Mouse (Mus musculus) hindbrain, embryonic 12.5 days (tissue): ENCODE data around the gene Cux2. TPM values are rescaled to one million over a fixed set of nuclear protein-coding genes. Genes with fewer than 3 reads are reported as not detected.

Source experiments
- ATAC-seq: fragments of 200-750 bp; cut with Nextera tagmentation; 2 replicates; pipeline ENCODE4 v1.8.0; 2017; ENCODE audit warnings: moderate TSS enrichment; ENCODE audit not compliant: low FRiP score
- H3K27ac ChIP-seq: fragments of 300-500 bp; sonication (generic); 2 replicates; pipeline ENCODE4 v1.5.1; 2016; ENCODE audit warnings: mild to moderate bottlenecking
- H3K27me3 ChIP-seq: fragments of 300-500 bp; sonication (generic); 2 replicates; pipeline ENCODE4 v1.6.1; 2016; ENCODE audit warnings: mild to moderate bottlenecking
- H3K36me3 ChIP-seq: fragments of 300-500 bp; sonication (generic); 2 replicates; pipeline ENCODE4 v1.6.1; 2016; ENCODE audit warnings: mild to moderate bottlenecking
- H3K4me1 ChIP-seq: fragments of 300-500 bp; sonication (generic); 2 replicates; pipeline ENCODE4 v1.6.1; 2016
- H3K4me2 ChIP-seq: fragments of 300-500 bp; sonication (generic); replicated peaks from 2 replicates; pipeline ENCODE4 v1.6.1; 2016; ENCODE audit warnings: mild to moderate bottlenecking
- H3K4me3 ChIP-seq: fragments of 300-500 bp; sonication (generic); 2 replicates; pipeline ENCODE4 v1.5.1; 2016; ENCODE audit warnings: mild to moderate bottlenecking
- H3K9ac ChIP-seq: fragments of 300-500 bp; sonication (generic); 2 replicates; pipeline ENCODE4 v1.6.1; 2016; ENCODE audit warnings: mild to moderate bottlenecking, moderate library complexity
- H3K9me3 ChIP-seq: fragments of 300-500 bp; sonication (generic); replicated peaks from 2 replicates; pipeline ENCODE4 v1.6.1; 2016; ENCODE audit warnings: mild to moderate bottlenecking
- WGBS: fragments of 180-500 bp; shearing (Covaris S2); methylation state at CpG from one replicate; pipeline ENCODE4 v1.1.7; 2016; 5-methylcytosine and 5-hydroxymethylcytosine counted together
- polyA plus RNA-seq: library from polyadenylated mRNA; unstranded; fragments of >200 nt; fragmentation: Nextera tagmentation; extraction: Ambion mirVana; gene quantifications from 2 replicates; pipeline ENCODE4 v1.2.1, GENCODE M21; 2016

The Cux2 gene
- polyA plus RNA-seq, 1 experiment from 2014 or later = 25.7 TPM

GRCm38 (mm10) chr5:122079796-122080195 lies 29.9 kb upstream of the Cux2 start:
- no peak overlapping the region for H3K27ac ChIP-seq
- WGBS = 75% methylated on average over 7 of the region's 7 CpGs

GRCm38 (mm10) chr5:122077244-122077643 lies 27.3 kb upstream of the Cux2 start:
- no peak for ATAC-seq
- Histone ChIP-seq H3K4me1 (no peaks in the 10 kb centered on the region; the same call in 1 of the 2 replicates), H3K36me3 (no peaks in the 10 kb centered on the region), H3K9ac (no peak overlapping the region), H3K27me3 (no peaks in the 10 kb centered on the region), H3K9me3 (no peaks in the 10 kb centered on the region; the same call in 1 of the 2 replicates), H3K4me3 (no peak overlapping the region), H3K27ac (no peak overlapping the region), H3K4me2 (no peak overlapping the region)
- 76% methylated on average over 4 of the region's 4 CpGs for WGBS

More at GRCm38 (mm10) chr5:122079796-122080195, 29.9 kb upstream of the Cux2 start:
- H3K4me1 ChIP-seq = no peaks in the 10 kb centered on the region; the same call in 1 of the 2 replicates
- H3K36me3 ChIP-seq = no peaks in the 10 kb centered on the region
- H3K4me3 ChIP-seq = no peak overlapping the region
- H3K9ac ChIP-seq = no peak overlapping the region
- no peaks in the 10 kb centered on the region; the same call in 1 of the 2 replicates for H3K9me3 ChIP-seq
- H3K27me3 ChIP-seq = no peaks in the 10 kb centered on the region
- no peak overlapping the region for H3K4me2 ChIP-seq
- ATAC-seq = no peak

GRCm38 (mm10) chr5:122075736-122076135 lies 25.8 kb upstream of the Cux2 start:
- 57% methylated on average over 3 of the region's 3 CpGs for WGBS
- Histone ChIP-seq H3K27ac (no peak overlapping the region), H3K4me3 (no peak overlapping the region), H3K4me1 (no peaks in the 10 kb centered on the region; the same call in 1 of the 2 replicates), H3K4me2 (no peak overlapping the region), H3K36me3 (no peaks in the 10 kb centered on the region), H3K9me3 (no peaks in the 10 kb centered on the region; the same call in 1 of the 2 replicates), H3K27me3 (no peaks in the 10 kb centered on the region), H3K9ac (no peak overlapping the region)
- no peak for ATAC-seq

GRCm38 (mm10) chr5:122071997-122072396 lies 22.1 kb upstream of the Cux2 start:
- ATAC-seq = no peak
- Histone ChIP-seq H3K9me3 (no peaks in the 10 kb centered on the region), H3K27me3 (no peaks in the 10 kb centered on the region), H3K4me2 (no peak overlapping the region), H3K36me3 (no peaks in the 10 kb centered on the region), H3K9ac (no peak overlapping the region), H3K4me3 (no peak overlapping the region), H3K4me1 (no peaks in the 10 kb centered on the region), H3K27ac (no peak overlapping the region)
- WGBS = 70% methylated on average over 4 of the region's 4 CpGs

GRCm38 (mm10) chr5:122070963-122071800 lies 21.3 kb upstream of the Cux2 start:
- WGBS = 81% methylated on average over 16 of the region's 16 CpGs

GRCm38 (mm10) chr5:122068563-122068962 lies 18.7 kb upstream of the Cux2 start:
- WGBS = 78% methylated on average over 13 of the region's 13 CpGs
- Histone ChIP-seq H3K9ac (no peak overlapping the region), H3K27ac (no peak overlapping the region), H3K36me3 (no peaks in the 10 kb centered on the region), H3K9me3 (no peaks in the 10 kb centered on the region), H3K4me2 (no peak overlapping the region), H3K4me1 (no peaks in the 10 kb centered on the region), H3K27me3 (0 out of 2 replicates have a peak, but pooled peaks cover 6% of the 10 kb centered on the region), H3K4me3 (no peak overlapping the region)
- no peak for ATAC-seq

More at GRCm38 (mm10) chr5:122070963-122071800, 21.3 kb upstream of the Cux2 start:
- Histone ChIP-seq H3K4me1 (no peaks in the 10 kb centered on the region), H3K4me3 (no peak overlapping the region), H3K27me3 (no peaks in the 10 kb centered on the region), H3K4me2 (no peak overlapping the region), H3K9ac (no peak overlapping the region), H3K36me3 (no peaks in the 10 kb centered on the region), H3K27ac (no peak overlapping the region), H3K9me3 (no peaks in the 10 kb centered on the region)
- ATAC-seq = no peak

GRCm38 (mm10) chr5:122063204-122063933 lies 13.5 kb upstream of the Cux2 start:
- no peak overlapping the region for H3K4me3 ChIP-seq
- H3K27me3 ChIP-seq = 0 out of 2 replicates have a peak, but pooled peaks cover 6% of the 10 kb centered on the region
- ATAC-seq = no peak
- no peak overlapping the region for H3K27ac ChIP-seq
- no peaks in the 10 kb centered on the region for H3K36me3 ChIP-seq
- H3K9ac ChIP-seq = no peak overlapping the region
- H3K4me2 ChIP-seq = no peak overlapping the region
- no peaks in the 10 kb centered on the region for H3K9me3 ChIP-seq
- WGBS = 75% methylated on average over 25 of the region's 25 CpGs
- H3K4me1 ChIP-seq = peaks cover 15% of the 10 kb centered on the region

DNA sequence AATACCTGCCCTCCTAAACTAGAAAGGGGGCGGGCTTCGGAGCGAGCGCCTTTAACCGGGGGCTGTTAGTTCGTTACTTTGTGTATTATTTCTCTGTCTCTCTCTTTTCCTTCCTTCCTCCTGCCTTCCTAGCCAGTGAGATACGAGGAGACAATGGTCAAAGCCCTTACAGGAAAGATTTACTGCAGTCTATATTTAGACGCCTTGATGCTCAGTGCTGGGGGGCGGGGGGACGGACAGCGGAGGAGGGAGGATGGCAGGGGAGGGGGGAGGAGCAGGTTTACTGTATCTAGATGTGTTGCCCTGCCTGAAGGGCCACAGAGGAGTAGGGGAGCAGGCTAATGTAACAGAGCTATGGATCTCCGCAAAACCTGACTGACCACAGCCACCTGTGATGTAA lies 12.6 kb upstream of the Cux2 start:
- H3K4me3 ChIP-seq = no peak overlapping the region
- no peak overlapping the region for H3K9ac ChIP-seq
- peaks cover 1% of the 10 kb centered on the region; the same call in 1 of the 2 replicates for H3K9me3 ChIP-seq
- peaks cover 15% of the 10 kb centered on the region for H3K4me1 ChIP-seq
- H3K4me2 ChIP-seq = no peak overlapping the region
- no peaks in the 10 kb centered on the region for H3K36me3 ChIP-seq
- H3K27me3 ChIP-seq = 0 out of 2 replicates have a peak, but pooled peaks cover 6% of the 10 kb centered on the region
- 35% methylated on average over 12 of the region's 12 CpGs for WGBS
- no peak overlapping the region; the same call in 1 of the 2 replicates for H3K27ac ChIP-seq
- ATAC-seq = no peak

DNA sequence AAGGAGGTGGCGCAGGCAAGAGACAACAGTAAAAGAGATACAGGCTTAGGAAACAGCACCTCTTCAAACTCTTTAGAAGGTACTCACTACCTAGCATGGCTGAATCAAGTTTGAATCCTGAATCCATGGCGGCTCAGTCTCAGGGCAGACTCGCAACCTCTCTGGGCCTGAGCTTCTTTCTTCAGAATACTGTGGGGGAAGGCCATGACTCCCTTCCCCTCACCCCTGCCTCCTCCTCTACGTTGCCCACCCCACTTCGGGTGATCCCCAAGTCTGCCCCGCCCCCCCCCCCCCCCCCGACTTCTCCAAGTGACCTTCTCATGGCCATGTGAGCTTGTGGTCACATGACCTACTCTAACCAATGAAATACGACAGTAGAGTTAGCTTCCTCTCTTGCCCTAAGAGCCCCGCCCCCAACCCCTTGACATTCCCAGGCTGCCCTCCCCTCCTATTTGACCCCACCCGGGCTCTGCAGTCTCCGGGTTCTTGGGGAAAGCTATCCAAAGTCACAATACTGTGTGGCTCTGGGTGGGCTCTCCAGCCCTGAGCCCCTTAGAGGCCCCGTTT lies 10.9 kb upstream of the Cux2 start:
- Histone ChIP-seq H3K9me3 (peaks cover 4% of the 10 kb centered on the region; the same call in 1 of the 2 replicates), H3K4me3 (no peak overlapping the region), H3K27me3 (0 out of 2 replicates have a peak, but pooled peaks cover 6% of the 10 kb centered on the region), H3K36me3 (no peaks in the 10 kb centered on the region), H3K4me2 (peak overlapping the region; percentile 26; the same call in 1 of the 2 replicates), H3K9ac (no peak overlapping the region), H3K27ac (no peak overlapping the region), H3K4me1 (peaks cover 15% of the 10 kb centered on the region)
- ATAC-seq = no peak
- WGBS = 31% methylated on average over 8 of the region's 12 CpGs

GRCm38 (mm10) chr5:122059060-122060017 lies 9.4 kb upstream of the Cux2 start:
- Histone ChIP-seq H3K9ac (no peak overlapping the region), H3K27me3 (0 out of 2 replicates have a peak, but pooled peaks cover 4% of the 10 kb centered on the region), H3K4me1 (peaks cover 18% of the 10 kb centered on the region), H3K4me3 (no peak overlapping the region), H3K9me3 (peaks cover 4% of the 10 kb centered on the region; the same call in 1 of the 2 replicates), H3K27ac (no peak overlapping the region), H3K36me3 (no peaks in the 10 kb centered on the region), H3K4me2 (peak overlapping the region; percentile 39)
- peak; percentile 27 for ATAC-seq
- WGBS = 28% methylated on average over 39 of the region's 39 CpGs

- H3K4me2 ChIP-seq = no peak overlapping the region
- H3K9me3 ChIP-seq = peaks cover 4% of the 10 kb centered on the region; the same call in 1 of the 2 replicates
- no peak overlapping the region for H3K9ac ChIP-seq
- H3K27me3 ChIP-seq = no peaks in the 10 kb centered on the region
- no peaks in the 10 kb centered on the region for H3K36me3 ChIP-seq
- ATAC-seq = no peak
- H3K4me1 ChIP-seq = peaks cover 35% of the 10 kb centered on the region
- no peak overlapping the region for H3K27ac ChIP-seq
- 70% methylated on average over 6 of the region's 6 CpGs for WGBS
- no peak overlapping the region for H3K4me3 ChIP-seq
These were observed 7.7 kb upstream of the Cux2 start for GRCm38 (mm10) chr5:122057622-122058021.
